Mouse (Mus musculus) granulocyte monocyte progenitor cell, adult 5-6 weeks (primary cell): ENCODE measurements at regions not wholly inside any gene's neighbourhood (a gene's known extent, or its start where the extent isn't known, plus 50 kb on each side); places are given as distances from the start of the nearest gene placed in this dataset.

Experiments used
- ATAC-seq: replicated peaks from 2 replicates; pipeline ENCODE4 v1.8.0; 2016; ENCODE audit warnings: mild to moderate bottlenecking, moderate TSS enrichment, inconsistent platforms; ENCODE audit not compliant: poor library complexity, severe bottlenecking

DNA sequence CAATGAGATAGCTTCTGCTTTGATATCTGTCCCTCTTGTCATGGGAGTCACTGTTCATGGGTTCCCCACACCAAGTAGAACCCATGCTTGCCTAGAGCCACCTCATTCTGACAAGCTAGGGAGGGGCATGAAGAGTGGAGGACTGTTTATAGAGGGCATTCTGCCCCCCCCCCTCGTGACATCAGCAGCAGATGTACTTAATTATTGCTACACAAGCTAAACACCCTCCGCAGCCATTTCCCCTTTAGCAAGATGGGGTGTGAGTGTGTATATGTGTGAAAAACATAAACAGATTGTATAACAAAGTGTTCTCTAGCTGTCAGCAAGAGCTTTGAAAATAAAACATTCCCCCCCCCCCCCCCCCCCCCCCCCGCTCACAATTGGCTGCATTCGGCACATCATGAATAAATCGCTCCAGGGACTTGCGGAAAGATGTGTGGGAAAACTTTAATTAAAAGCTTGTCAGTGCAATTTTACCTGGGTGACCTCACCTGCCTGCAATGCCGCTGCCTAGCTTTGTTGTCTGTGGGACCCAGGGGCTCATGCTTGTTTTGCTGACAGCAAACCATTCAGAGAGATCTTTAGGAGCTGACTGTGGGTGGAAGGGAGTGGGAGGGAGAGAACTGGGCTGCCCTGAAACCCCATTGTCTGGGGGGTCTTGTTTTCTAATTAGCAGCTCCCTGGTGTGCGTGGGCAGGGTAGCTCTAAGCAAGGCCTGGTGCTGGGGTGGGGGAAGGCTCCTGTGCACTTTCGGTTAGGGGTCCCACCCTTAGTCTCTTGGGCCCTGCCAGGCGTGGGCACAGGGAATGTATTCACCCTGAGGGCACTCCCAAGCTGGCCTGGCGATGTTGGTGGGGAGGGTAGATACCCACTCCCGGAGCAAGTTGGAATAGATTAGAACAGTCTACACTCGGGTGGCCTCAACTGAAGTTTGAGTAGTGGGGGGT, 63.4 kb downstream of the Irx2 start:
- ATAC-seq, result no peak

DNA sequence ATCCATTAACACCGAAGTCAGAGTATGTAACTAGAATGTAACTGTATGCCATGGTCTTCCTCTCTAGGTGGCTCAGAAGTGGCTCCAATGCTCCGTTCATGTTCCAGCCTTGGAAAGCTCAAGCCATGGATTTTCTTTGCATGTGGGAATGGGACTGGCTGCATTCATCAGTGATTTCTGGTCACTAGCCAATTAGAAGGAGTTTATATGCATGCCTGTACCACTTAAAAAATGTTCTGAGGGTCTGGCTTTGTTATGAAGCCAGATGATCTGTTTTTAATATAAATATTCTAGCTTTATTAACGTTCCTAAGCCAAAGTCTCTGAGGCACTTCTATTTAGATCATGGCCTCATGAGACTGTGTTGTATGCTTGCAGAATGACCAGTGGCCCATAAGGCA, 78.8 kb downstream of the Irx2 start:
- no peak for ATAC-seq

DNA sequence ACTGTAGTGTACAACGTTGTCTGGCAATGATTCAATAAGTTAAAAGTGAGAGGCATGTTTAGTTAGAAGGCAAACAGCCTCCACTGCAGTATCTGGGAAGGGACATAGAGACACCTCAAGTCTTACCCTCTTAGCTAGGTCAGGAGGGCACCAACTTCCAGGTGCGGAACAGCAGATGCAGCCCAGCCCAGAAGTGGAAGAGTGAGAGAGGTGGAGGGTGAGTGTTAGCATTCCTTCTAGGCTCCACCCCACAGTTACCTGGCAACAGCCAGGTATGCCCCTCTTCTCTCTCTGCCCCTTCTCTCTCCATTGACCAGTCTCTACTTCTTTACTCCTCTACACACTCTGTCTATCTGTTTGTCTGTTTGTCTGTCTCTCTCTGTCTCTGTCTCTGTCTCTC, 80.1 kb downstream of the Irx2 start:
- no peak for ATAC-seq

DNA sequence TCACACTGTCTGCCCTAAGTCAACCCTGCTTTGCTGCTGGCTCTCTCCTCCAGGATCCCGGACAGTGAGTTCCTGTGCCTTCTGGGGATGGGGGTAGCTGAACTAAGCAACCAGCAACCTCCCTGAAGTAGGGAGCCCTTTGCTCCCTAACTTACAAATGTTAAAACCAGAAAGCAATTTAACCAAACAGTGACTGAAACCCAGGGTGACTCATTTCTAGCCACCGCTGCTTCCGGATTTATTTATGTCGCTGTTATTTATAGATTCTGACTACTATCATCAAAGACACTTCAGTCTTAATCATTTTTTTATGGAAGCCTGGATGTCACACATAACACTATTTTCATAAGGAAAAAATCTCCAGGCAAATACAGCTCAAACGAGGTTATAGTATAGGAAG, 81.4 kb downstream of the Irx2 start:
- no peak for ATAC-seq

DNA sequence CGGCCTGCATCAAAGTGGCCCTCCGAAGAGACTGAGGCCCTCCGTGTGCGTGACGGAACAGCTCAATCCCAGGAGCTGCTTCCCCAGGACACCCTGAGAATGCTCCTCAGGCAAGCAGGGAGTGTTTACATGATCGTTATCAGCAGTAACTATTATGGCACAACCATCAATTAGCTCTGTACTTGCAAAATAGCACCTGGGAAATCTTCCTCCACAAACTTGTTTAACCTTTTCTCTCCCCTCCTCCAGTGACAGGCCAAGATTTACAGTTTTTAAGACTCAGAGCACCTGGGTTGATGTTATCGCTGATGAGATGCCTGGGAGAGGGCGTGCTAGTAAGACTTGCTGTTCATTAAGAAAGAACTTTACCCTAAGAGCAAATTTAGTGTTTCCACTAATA, 82.5 kb downstream of the Irx2 start:
- no peak for ATAC-seq

DNA sequence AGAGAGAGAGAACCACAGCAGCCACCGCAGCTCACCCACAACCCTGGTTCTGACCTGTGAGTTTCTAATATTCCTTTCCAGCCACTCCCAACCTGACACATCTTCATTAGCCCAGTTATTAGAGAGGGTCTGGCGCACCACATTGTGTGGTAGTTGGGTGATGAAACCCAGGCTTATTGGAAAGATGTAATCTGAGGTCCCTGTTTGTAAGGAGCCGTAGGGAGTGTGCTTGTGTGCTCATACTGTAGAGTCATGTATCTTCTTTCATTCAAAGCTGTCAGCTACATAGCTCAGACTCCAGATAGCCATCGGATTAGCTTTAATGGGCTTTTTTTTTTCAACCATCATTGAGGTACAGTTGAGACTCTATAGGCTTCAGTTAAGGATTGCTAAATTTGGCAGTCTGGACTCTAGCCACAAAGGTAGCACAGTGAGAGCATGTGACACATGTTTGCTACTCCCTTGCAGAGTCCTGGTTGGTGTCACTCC, 83.3 kb downstream of the Irx2 start:
- ATAC-seq, result no peak

DNA sequence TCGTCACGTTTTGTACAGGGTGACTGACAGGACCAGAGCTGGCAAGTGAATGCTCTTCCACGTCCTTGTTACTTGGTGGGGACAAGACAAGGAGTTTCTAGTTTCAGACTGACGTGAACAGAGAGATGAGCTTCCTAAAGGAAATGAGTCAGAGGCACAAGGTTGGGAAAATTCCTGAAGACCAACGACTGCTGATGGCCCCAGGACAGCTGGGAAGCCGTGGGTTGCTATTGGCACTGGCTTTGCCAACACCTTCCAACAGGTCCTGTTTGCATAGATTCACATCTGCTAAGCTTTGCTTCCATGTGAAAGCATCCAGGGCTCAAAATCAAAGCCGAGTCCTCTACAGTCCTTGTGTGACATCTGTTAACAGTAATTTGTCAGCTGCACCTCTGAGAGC, 86.2 kb downstream of the Irx2 start:
- no peak for ATAC-seq

DNA sequence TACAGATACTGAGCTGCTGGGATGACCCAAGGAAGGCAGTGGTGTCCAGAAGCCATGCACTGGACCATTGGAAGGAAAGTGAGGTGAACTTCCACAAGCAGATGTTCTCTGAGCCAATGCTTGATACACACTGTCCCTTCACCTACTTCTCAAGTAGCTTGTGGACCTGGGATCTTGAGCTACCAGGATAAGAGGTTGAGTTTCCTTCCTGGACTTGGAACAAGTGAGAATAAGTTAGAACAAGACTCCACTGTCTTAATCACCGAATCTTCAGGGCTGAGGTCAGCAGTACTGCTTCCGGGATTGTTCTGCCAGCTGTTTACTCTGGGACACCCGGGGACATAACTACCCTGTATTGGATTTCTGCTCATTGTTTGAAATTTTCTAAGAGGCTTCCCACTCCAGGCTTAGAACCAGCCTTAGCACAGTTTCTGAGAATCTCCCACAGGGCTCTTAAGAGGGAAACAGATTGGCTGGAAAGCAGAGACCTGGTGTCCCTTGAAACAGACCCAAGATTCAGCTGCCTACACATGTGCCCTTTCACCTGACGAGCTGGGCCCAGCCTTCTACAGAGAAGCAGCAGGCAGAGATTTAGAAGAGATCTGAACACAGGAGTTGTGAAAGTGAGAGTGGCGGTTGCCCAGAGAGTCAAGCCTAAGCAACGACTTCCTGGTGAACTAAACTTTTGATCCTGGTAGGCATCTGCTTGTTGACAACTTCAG, 87.5 kb downstream of the Irx2 start:
- ATAC-seq, result no peak

DNA sequence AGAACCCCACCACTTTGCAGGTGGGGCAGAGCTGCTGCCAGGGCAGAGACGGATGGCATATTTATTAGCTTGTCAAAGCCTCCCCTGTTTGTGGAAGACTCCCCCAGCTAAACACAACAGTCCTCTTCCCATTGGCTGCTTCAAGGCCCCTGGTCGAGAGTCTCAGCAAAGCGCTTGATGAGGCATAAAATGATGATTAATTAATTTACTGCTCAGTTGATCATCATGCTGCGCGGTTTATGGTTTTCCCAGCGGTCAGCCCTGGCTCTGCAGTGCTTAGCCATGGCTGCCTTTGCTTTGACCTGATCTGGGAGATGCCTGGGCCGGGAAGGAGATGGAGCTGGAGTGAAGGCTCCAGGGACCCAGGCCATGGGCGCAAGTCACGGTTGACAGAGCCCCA, 98.5 kb downstream of the Irx2 start:
- no peak for ATAC-seq

DNA sequence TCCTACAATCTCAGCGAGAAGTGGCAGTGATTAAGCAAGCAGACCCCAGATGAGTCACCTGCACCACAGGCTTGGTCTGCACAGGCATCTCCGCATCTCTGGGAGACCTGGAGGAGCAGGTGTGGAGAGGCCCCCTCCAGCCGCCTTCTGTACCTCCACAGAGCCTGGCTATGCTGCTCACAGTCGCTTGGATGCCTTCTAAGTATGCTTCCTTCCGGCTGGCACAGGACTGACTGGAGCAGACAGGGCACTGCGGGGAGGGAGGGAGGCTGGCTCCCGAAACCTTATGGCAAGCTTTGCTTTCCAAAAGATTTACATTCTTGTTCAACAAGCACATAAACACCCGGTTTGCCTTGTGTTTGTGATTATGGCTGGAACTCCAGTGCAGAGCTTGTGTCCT, 107.3 kb downstream of the Irx2 start:
- no peak for ATAC-seq

DNA sequence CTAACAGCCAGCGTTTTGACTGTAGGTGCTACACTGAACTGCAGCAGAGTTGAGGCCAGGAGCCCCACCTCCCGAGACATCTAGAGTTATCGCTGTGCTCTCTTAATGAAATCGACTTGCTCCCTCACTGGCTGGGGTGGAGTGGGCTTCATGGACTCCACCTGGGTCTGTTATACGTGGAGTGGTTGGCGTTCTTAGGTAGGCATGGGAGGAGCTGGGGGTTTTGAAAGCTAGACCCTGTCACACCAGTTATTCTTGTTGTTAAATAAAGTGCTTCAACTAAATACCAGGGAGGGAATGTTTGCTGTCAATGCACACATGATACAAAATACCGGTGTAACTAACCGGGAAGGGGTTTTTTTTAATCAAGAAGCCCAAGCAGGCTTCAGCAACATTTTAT, 108.4 kb downstream of the Irx2 start:
- ATAC-seq, result no peak

DNA sequence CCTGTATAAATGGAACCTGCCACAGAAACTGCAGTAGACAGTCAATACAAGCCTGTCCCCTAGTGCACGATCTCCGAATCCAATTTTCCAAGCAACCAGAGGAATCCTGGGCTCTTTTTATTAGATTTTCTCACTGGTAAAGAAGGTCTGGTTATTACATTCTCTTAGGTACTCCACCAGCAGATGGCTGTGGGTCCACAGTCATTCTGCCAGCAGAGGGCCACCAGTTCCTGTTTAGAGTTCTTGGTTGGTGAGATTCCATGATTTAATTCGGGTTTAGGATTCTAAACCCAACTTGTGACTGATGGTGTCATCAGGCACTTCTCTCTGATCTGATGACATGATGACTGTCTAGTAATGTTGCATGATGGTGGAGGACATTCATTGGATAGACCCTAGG, 118.6 kb downstream of the Irx2 start:
- ATAC-seq, result no peak

DNA sequence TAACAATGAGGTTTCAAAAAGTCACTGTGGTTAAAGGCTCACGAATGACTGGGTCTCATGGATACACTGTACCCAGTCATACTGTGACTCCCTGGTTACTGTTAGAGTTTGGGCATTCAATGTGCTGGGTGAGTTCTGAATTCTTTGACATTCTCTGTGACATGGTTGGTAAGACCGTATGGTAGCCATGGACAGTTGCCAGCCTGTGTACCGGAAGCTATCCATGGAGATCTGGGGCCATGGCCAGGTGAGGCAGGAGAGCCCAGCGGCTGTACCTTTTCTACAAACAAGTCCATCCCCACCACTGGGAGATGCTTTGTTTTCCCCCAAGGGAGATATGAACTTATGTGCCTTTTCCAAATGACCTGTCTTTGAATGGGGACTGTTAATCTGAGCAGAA, 126.4 kb downstream of the Irx2 start:
- ATAC-seq, result no peak

DNA sequence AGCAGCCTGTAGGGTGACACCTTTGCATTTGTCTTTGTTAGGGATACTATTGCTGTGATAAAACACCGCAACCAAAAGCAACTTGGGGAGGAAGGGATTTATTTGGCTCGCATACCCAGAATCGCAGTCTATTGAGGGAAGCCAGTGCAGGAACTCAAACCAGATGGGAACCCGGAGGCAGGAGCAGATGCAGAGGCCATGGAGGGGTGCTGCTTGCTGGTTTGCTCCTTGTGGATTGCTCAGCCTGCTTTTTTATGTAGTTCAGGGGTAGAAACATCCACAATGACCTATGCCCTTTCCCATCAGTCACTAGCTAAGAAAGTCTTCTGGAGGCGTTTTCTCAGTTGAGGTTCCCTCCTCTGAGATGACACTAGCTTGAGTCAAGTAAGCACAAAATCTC, 133.9 kb downstream of the Irx2 start:
- ATAC-seq, result no peak

DNA sequence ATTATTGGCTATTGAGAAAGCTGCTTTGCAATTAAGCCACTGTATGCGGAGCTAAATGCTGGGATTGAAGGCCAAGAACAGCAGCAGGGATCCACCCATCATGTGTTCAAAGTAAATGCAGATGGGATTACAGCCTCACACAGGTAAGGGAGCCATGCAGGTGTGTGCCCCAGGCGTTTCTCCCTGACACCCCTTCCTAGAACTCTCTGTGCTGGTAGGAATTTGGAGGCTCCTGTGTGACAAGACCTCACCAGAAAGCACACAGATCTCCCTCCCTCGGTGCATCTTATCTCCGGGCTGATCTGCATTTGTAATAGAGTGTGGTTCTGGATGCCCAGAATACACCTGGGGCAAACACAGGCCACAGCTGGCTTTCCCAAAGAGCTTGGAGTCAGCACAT, 134.7 kb downstream of the Irx2 start:
- no peak for ATAC-seq

DNA sequence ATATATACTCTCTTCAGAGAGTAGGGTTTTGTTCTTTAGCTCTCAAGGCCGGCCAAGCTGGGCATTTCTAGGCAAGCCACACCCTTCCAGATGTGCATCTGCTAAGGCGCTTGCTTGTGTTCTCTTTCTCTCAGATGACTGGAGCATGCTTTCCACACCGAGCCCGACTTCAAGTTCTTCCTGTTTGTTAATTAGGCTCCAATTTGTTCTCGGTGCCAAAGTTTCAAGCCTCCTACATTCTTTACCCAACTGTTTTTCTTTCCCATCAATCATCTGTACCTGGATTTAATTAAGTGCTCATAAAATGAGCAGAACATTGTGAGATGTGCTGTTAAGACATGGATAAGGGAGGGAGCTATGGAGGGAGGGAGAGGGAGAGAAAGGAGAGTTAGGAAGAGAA, 138.7 kb downstream of the Irx2 start:
- ATAC-seq, result no peak

DNA sequence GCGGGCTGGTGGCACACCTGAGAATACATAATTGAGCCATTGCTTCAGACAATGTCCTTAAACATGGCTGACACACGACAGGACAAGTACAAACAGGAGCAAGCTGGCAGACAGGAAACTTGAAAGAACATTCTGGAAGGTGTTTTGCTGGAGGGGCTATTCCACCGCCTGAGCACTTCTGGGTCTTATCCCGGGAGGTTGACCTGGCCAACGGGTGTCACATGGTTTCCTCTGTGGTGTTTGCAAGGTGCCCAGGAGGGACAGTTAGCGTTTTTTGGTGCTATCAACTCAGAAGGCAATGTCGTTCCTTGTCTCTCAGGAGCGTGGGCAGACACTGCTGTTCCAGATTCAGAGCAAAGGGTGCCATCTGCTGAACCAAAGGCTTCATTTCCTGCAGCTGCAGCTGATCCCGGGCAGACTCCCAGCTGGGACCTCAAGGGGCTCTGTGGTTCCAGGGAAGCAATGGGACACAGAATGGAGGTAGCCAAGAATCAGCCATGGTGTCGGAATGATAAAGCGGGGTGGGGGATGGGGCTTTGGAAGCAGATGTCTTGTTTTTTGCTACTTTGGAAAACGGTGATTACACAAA, 140.5 kb downstream of the Irx2 start:
- no peak for ATAC-seq

DNA sequence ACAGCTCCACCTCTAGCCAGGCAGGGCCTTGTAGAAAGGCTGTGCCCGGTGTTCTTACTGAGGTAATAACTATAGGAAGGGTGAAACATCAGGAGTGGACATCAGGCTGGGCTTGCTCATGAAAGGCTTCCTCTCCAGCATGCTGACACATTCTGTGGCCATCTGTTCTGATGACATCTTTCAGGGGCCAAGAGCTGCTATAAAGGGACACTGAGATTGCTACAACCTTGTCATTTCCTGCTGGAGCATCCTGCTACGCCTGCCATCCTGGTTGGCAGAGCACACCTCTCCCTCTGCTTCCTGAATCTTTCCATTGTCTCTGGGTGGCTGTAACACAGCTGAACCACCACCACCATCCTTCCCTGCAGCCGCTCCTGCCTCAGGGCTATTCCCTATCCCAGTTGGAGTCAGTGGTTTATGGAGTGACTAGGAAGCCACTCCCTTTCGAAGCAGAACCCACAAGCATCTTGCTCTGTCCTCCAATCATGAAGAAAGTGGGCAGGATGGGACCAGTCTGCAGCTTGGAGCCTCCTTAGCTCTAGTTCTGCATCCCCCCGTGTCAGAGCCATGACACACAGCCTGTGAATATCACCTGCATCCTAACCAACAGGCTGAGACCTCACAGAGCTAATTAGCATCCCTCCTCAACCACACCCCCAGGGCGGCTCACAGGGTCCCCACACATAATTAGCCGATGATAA, 154.6 kb downstream of the Irx2 start:
- no peak for ATAC-seq

DNA sequence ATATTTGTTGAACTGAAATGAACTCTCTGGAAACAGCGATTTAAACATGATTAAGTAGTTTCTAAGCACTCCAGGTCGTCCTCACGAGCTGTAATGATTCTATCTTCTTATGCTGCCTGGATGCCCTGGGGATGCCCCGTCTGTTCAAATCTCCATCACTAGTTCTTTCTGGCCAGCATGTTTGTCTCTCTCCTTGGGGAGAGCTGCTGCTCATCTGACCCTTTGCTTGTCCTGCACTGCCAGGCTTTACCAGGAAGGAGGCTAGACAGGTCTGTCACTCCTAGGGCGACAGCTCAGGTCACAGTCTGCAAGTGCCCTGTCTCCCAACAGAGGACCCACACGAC, 155.1 kb downstream of the Irx2 start:
- no peak for ATAC-seq

DNA sequence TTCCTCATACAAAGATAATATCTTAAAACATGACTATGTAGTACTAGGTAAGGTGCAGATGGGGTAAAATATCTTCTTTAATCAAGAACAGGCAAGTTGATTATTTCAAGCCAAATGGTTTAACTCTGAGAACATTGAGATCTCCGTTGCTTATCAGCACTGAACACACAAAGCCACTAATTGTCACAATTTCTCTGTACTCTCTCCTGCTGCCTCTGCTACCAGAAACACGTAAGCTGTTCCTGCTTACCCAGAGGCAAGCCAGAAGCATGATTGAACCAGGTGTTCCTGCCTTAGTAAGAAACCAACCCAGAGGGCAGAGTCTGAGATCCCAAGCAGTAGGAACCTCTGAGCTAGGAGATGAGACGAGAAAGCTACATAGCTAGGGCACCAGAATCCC, 164.1 kb downstream of the Irx2 start:
- no peak for ATAC-seq

DNA sequence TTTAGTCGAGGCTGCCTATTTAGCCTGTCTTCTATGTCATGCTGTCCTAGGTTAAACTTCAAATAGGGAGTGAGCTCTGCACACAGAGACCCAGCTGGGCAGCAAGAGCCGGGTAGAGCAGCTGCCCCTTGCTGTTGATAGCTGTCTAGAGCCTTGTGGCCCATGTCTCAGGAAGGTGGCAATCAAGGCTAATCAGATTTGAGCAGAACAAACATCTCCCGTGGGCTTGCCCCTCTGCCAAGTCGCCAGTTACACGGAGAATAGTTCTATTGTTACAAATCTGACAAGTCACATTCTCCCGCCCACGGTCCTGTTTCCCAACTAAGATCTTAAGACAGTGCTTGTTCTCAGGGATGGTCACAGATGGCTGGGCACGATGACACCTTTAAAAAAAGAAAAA, 171.4 kb downstream of the Irx2 start:
- no peak for ATAC-seq
